Mouse (Mus musculus) gastrocnemius, adult 2 months (tissue): ENCODE data around the gene Tmco4. TPM values are rescaled to one million over a fixed set of nuclear protein-coding genes. Genes with fewer than 3 reads are reported as not detected.

Experiments
- DNase-seq: peaks from one replicate; pipeline ENCODE4 v3.0.0; 2022
- H3K27ac ChIP-seq: fragments of 200-600 bp; 2 replicates; pipeline ENCODE4 v1.8.1; 2022; ENCODE audit warnings: mild to moderate bottlenecking
- H3K4me3 ChIP-seq: fragments of 200-600 bp; 2 replicates; pipeline ENCODE4 v1.8.1; 2022; ENCODE audit warnings: mild to moderate bottlenecking, moderate library complexity
- CTCF ChIP-seq: fragments of 200-600 bp; IDR thresholded peaks from 2 replicates; pipeline ENCODE4 v1.8.1; 2022; ENCODE audit warnings: antibody characterized with exemption, mild to moderate bottlenecking, moderate library complexity
- intact Hi-C: fragments of 180-260 bp; cut with DNase I; formaldehyde crosslinking; loops from one replicate; pipeline ENCODE4 v1.15.1; 2025
- total RNA-seq, 2 experiments: library from RNA; stranded (reverse); gene quantifications; 2 replicates each; pipeline ENCODE4 v1.2.3; 2021

The Tmco4 gene
- total RNA-seq, 2 experiments from 2014 or later: 7.5 to 7.6 TPM

DNA sequence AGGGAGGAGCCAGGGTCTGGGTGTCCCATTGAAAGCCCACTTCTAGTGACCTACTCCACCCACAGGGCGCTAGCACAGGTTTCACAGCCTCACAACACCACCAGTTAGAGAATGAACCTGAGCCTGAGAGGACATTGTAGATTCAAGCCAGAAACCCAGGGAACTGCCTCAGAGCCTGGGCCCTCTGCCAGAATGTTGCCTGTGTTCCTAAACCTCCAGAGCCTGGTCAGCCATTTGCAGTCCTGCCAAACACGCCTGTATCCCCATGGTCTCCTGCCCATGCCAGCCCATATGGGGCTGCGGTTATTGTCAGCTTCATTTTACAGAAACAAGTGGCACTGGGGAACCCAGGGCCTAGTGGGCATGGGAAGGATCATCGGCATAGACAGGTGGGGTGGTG is 82.6 kb downstream of the Tmco4 start:
- intact Hi-C loops: no loop called here
- H3K27ac ChIP-seq: no peak overlapping the region
- DNase-seq: peak; percentile 43
- H3K4me3 ChIP-seq: no peak overlapping the region
- no peak for TF ChIP-seq CTCF

GRCm38 (mm10) chr4:139055744-139056143 is 83.1 kb downstream of the Tmco4 start:
- Histone ChIP-seq H3K27ac (no peak overlapping the region), H3K4me3 (no peak overlapping the region)
- no peak for DNase-seq
- intact Hi-C loops: no loop called here
- no peak for TF ChIP-seq CTCF

DNA sequence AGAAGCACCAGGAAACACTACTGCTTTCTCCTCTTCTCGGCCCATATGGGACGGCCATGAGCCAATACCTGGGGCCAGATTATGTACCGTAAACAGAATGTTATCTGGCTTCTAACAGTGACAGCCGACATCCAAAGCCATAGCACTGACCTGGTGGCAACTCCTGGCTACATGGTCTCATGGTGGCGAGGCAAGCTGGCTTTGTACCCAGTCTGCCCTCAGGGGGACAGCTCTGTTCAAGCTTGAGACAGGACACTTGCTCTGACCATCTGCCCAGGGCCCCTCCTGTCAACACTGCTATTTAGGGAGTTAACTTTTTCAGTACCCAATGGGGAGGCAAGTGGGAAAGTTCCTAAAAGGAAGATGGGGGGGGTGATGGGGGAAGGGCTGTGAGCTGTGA is 84.6 kb downstream of the Tmco4 start:
- intact Hi-C loops: no loop called here
- no peak for TF ChIP-seq CTCF
- H3K4me3 ChIP-seq: no peak overlapping the region
- H3K27ac ChIP-seq: no peak overlapping the region
- no peak for DNase-seq

GRCm38 (mm10) chr4:139058029-139058428 is 85.3 kb downstream of the Tmco4 start:
- Histone ChIP-seq H3K4me3 (no peak overlapping the region), H3K27ac (no peak overlapping the region)
- no peak for TF ChIP-seq CTCF
- intact Hi-C loops: no loop called here
- no peak for DNase-seq

GRCm38 (mm10) chr4:139059569-139059968 is 86.9 kb downstream of the Tmco4 start:
- Histone ChIP-seq H3K27ac (no peak overlapping the region), H3K4me3 (no peak overlapping the region)
- intact Hi-C loops: no loop called here
- DNase-seq: no peak
- no peak for TF ChIP-seq CTCF

DNA sequence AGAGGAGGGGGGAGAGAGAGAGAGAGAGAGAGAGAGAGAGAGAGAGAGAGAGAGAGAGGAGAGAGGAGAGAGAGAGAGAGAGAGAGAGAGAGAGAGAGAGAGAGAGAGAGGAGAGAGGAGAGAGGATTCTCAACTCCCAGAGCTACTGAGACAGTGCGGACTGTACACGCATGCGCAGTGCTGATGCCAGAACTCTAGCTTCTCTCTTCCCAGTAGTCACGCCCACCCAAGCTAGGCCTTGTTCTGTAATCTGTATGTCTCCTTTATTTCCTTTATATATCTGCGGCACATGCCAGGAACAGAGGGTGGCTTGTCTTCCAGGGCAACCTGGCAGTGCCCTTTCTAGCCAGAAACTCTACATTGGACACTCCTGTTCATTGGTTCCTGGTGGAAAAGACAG is 92.1 kb downstream of the Tmco4 start:
- no peak for DNase-seq
- no peak overlapping the region for H3K4me3 ChIP-seq
- no peak overlapping the region for H3K27ac ChIP-seq
- TF ChIP-seq CTCF: no peak
- intact Hi-C loops: no loop called here

GRCm38 (mm10) chr4:139068287-139068686 is 95.6 kb downstream of the Tmco4 start:
- Histone ChIP-seq H3K4me3 (no peak overlapping the region), H3K27ac (no peak overlapping the region)
- intact Hi-C loops: no loop called here
- TF ChIP-seq CTCF: no peak
- no peak for DNase-seq

GRCm38 (mm10) chr4:139074060-139074459 is 101.4 kb downstream of the Tmco4 start:
- peak; percentile 79 for DNase-seq
- Histone ChIP-seq H3K4me3 (peak overlapping the region; percentile 69), H3K27ac (no peak overlapping the region)
- intact Hi-C loops: no loop called here
- no peak for TF ChIP-seq CTCF

DNA sequence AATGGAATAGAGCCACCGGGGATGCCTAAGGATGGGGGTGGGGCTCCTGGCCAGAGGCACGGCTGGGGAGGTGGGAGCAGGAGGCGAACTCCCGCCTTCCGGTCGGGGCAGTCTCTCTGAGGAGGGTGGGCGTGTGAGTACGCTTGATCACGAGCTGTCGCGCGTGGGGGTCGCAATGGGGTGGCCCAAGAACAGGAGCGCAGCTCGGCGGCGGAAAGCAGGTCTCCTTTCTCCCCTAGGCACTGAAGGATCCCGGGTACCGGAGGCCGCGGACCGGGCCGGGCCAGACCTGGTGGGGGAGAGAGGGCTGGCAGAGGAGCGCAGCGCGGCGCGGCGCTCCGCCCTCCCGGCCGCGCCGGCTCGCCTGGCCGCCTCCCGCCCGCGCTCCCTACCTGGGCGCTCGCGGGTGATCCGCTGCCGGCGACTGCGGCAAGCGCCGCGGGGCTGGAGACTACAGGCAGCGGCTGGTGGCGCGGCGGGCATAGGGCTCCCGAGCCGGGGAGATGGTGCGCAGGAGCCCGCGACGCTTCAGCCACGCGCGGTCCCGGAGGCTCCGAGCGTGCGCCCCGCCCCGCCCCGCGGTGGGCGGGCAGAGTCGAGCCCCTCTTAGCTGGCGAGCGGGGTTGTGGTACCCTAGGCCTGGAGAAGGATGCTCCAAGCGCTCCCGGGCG is 102.5 kb downstream of the Tmco4 start, which contains the start of gene Htr6:
Gene Htr6, minus strand, starts transcription at position 530 of the 671 bp plus-strand sequence.
- TF ChIP-seq CTCF: no peak
- intact Hi-C loops: no loop called here
- Histone ChIP-seq H3K27ac (no peak within 1 kb of the TSS), H3K4me3 (peak within 1 kb of the TSS; percentile 69)
- no peak for DNase-seq

- no peak for DNase-seq
- intact Hi-C loops: loop anchor here (2.0 kb wide), 1 partner anchor 153 kb away; no protein-coding TSS in a partner anchor
- Histone ChIP-seq H3K4me3 (peak overlapping the region; percentile 69), H3K27ac (no peak overlapping the region)
- TF ChIP-seq CTCF: peak; percentile 32
These were observed 103.2 kb downstream of the Tmco4 start for GRCm38 (mm10) chr4:139075915-139076314.

- no peak overlapping the region; the same call in 1 of the 2 replicates for H3K4me3 ChIP-seq
- H3K27ac ChIP-seq: no peak overlapping the region
- peak; percentile 64 for TF ChIP-seq CTCF
- intact Hi-C loops: no loop called here
- DNase-seq: no peak
These were observed 105.6 kb downstream of the Tmco4 start for GRCm38 (mm10) chr4:139078313-139078712.

DNA sequence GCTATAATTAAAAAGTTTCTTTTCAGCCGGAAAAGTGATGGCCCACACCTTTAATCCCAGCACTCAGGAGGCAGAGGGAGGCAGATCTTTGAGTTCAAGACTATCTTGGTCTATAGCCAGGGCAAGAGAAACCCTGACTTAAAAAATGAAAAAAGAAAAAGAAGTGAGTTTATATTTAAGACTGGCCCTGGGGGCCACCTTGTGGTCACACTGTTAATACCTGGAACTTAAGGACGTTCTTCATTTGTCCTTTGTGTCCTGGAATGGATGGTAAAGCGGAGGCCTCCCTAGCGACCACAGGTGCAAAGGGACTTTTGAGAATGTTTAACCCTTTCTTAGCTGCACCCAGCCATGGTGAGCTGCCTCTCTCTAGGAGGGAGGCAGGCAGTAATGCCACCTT is 106.0 kb downstream of the Tmco4 start:
- TF ChIP-seq CTCF: peak; percentile 49
- DNase-seq: no peak
- intact Hi-C loops: no loop called here
- Histone ChIP-seq H3K27ac (no peak overlapping the region), H3K4me3 (no peak overlapping the region; the same call in 1 of the 2 replicates)

GRCm38 (mm10) chr4:139079439-139079838 is 106.8 kb downstream of the Tmco4 start:
- Histone ChIP-seq H3K4me3 (no peak overlapping the region), H3K27ac (no peak overlapping the region)
- no peak for TF ChIP-seq CTCF
- no peak for DNase-seq
- intact Hi-C loops: no loop called here

DNA sequence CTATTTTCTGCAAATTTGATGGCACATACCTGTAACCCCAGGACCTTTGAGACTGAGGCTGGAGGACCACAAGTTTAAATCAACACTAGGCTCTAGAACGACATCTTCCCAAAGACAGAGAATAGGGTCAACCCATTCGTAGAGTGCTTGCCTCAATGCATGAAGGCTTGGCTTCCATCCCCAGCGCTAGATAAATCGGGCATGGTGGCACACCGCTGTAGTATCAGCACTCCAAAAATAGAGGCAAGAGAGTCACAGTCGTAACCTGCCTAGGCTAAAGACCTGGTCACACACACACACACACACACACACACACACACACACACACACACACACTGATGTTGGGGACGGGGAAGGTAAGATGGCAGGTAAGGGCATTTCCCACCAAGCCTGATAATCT is 107.6 kb downstream of the Tmco4 start:
- H3K27ac ChIP-seq: no peak overlapping the region
- H3K4me3 ChIP-seq: no peak overlapping the region
- no peak for DNase-seq
- intact Hi-C loops: no loop called here
- no peak for TF ChIP-seq CTCF
